Mouse (Mus musculus) left cerebral cortex, adult 18-20 months (tissue): ENCODE measurements around the gene Xpa. TPM values are rescaled to one million over a fixed set of nuclear protein-coding genes. Genes with fewer than 3 reads are reported as not detected.

Experiments used
- total RNA-seq, 2 experiments: library from RNA; stranded (reverse); gene quantifications; 2 replicates each; pipeline ENCODE4 v1.2.3; 2021

Gene Xpa
- total RNA-seq, 2 experiments from 2014 or later, result 10.2 to 11.2 TPM

Other genes with a start within 250 kb of the Xpa start
- gene Tdrd7, start 231.0 kb downstream of the Xpa start, total RNA-seq, result 10 to 100 TPM; 33.6 to 34.1 TPM
- 10 to 100 TPM; 45.8 to 48.9 TPM for gene Tmod1, start 157.4 kb downstream of the Xpa start, total RNA-seq
- gene Ncbp1, start 57.7 kb downstream of the Xpa start, total RNA-seq, result 10 to 100 TPM; 43.2 to 50.0 TPM
- gene Tstd2, start 57.6 kb downstream of the Xpa start, total RNA-seq, result 10 to 100 TPM; 14.5 to 18.5 TPM
- not detected for gene Foxe1, start 147.3 kb upstream of the Xpa start, total RNA-seq
- gene Trmo, start 193.1 kb upstream of the Xpa start, total RNA-seq, result 1 to 10 TPM; 3.7 to 4.3 TPM
- gene Hemgn, start 217.2 kb upstream of the Xpa start, total RNA-seq, result not detected